In the genomic region with DNA sequence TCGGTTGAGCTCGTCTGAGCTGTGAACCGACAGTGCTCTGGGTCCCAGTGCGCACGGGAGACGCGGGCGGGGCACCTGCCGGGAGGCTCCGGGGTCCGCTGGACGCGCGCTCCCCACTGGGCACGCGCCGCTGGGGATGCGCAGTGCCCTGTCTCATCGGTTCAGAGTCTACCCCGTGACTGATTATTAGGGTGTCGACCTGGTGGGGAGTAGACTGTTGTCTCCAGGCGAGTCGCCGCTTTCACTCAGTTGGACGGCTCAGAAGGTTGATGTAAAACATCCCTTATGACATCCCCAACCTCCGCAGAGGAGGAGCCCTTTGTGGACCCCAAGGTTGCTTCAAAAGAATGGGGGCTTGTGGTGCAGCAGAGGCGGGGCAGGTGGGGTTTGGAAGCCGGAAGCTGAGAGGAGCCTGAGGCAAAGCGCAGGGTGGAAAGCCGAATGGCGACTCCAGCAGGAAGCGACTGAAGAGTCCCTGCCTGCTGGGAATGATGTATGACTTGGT, we compare ENCODE assay signal across 8 mouse cellular contexts. TPM values are rescaled to one million over a fixed set of nuclear protein-coding genes. Genes with fewer than 3 reads are reported as not detected.
DNase-seq lines count a peak whose midpoint lies in the region; ATAC-seq and TF ChIP-seq lines count a peak whose summit lies in the region.

No protein-coding gene starts in this region.

- TF ChIP-seq CTCF in C2C12 (IDR thresholded peaks at IDR 0.05; ENCODE audit: control insufficient read depth, insufficient read depth, insufficient read length): no peak
- TF ChIP-seq CTCF in liver, postnatal 0 days (IDR thresholded peaks at IDR 0.05; ENCODE audit: low read depth): no peak

- under 1% methylated on average over 24 of the region's 32 CpGs for WGBS in embryonic facial prominence, embryonic 14.5 days
- WGBS in intestine, embryonic 14.5 days: under 1% methylated on average over 32 of the region's 32 CpGs
- WGBS in liver, postnatal 0 days (ENCODE audit: insufficient replicate concordance): 0% methylated on average over 32 of the region's 32 CpGs
- WGBS in neural tube, embryonic 14.5 days: under 1% methylated on average over 32 of the region's 32 CpGs

- H3K9ac ChIP-seq in embryonic facial prominence, embryonic 14.5 days (ENCODE audit: low read depth, low read length): peak overlapping the region; percentile 91
- H3K9ac ChIP-seq in intestine, embryonic 14.5 days (ENCODE audit: low read length): peak overlapping the region; percentile 91
- H3K9ac ChIP-seq in liver, postnatal 0 days (replicated peaks): peak overlapping the region; percentile 72
- H3K9ac ChIP-seq in neural tube, embryonic 14.5 days (replicated peaks; ENCODE audit: low read depth, low read length): peak overlapping the region; percentile 95

- peak overlapping the region; percentile 80 for H3ac ChIP-seq in C2C12 (ENCODE audit: control insufficient read depth, insufficient read length, low read depth)

- peak overlapping the region; percentile 71 for H3K4me3 ChIP-seq in C2C12 (ENCODE audit: insufficient read depth, poor library complexity, severe bottlenecking)
- H3K4me3 ChIP-seq in embryonic facial prominence, embryonic 14.5 days (ENCODE audit: low read depth, low read length): peak overlapping the region; percentile 94
- peak overlapping the region; percentile 99 for H3K4me3 ChIP-seq in intestine, embryonic 14.5 days (ENCODE audit: low read depth, low read length)
- peak overlapping the region; percentile 79 for H3K4me3 ChIP-seq in liver, postnatal 0 days (ENCODE audit: low read depth, low read length)
- H3K4me3 ChIP-seq in neural tube, embryonic 14.5 days (ENCODE audit: low read depth, low read length): peak overlapping the region; percentile 96

- H3K4me1 ChIP-seq in embryonic facial prominence, embryonic 14.5 days (ENCODE audit: control insufficient read depth, insufficient read depth, low read length): peaks cover 17% of the 10 kb centered on the region
- peaks cover 27% of the 10 kb centered on the region for H3K4me1 ChIP-seq in intestine, embryonic 14.5 days (replicated peaks; ENCODE audit: control insufficient read depth, insufficient read depth, low read length)
- H3K4me1 ChIP-seq in liver, postnatal 0 days (ENCODE audit: insufficient read depth): peaks cover 25% of the 10 kb centered on the region
- peaks cover 25% of the 10 kb centered on the region; the same call in 1 of the 2 replicates for H3K4me1 ChIP-seq in neural tube, embryonic 14.5 days (ENCODE audit: control insufficient read depth, insufficient read depth, low read length)

- no peaks in the 10 kb centered on the region for H3K9me3 ChIP-seq in embryonic facial prominence, embryonic 14.5 days (ENCODE audit: control insufficient read depth, low read length)
- H3K9me3 ChIP-seq in intestine, embryonic 14.5 days (ENCODE audit: control insufficient read depth, low read length): no peaks in the 10 kb centered on the region
- H3K9me3 ChIP-seq in liver, postnatal 0 days (ENCODE audit: low read length): no peaks in the 10 kb centered on the region
- no peaks in the 10 kb centered on the region for H3K9me3 ChIP-seq in neural tube, embryonic 14.5 days (ENCODE audit: control insufficient read depth, low read length)

- H3K27me3 ChIP-seq in C2C12 (ENCODE audit: control insufficient read depth, insufficient read depth, insufficient read length): no peaks in the 10 kb centered on the region
- H3K27me3 ChIP-seq in embryonic facial prominence, embryonic 14.5 days (replicated peaks; ENCODE audit: control insufficient read depth, insufficient read depth, low read length): no peaks in the 10 kb centered on the region
- H3K27me3 ChIP-seq in intestine, embryonic 14.5 days (replicated peaks; ENCODE audit: control insufficient read depth, insufficient read depth, low read length): no peaks in the 10 kb centered on the region
- H3K27me3 ChIP-seq in liver, postnatal 0 days (ENCODE audit: insufficient read depth, low read length): peaks cover 15% of the 10 kb centered on the region
- H3K27me3 ChIP-seq in neural tube, embryonic 14.5 days (ENCODE audit: control insufficient read depth, insufficient read depth, low read length): no peaks in the 10 kb centered on the region

- peak overlapping the region; percentile 90 for H3K27ac ChIP-seq in embryonic facial prominence, embryonic 14.5 days (replicated peaks; ENCODE audit: low read depth, low read length)
- H3K27ac ChIP-seq in intestine, embryonic 14.5 days (ENCODE audit: low read depth): peak overlapping the region; percentile 92
- peak overlapping the region; percentile 87 for H3K27ac ChIP-seq in liver, postnatal 0 days (ENCODE audit: low read depth)
- H3K27ac ChIP-seq in neural tube, embryonic 14.5 days (ENCODE audit: low read depth, low read length): peak overlapping the region; percentile 95

- ATAC-seq in embryonic facial prominence, embryonic 14.5 days (ENCODE audit: low read depth): peak; percentile 70
- peak; percentile 73 for ATAC-seq in intestine, embryonic 14.5 days (replicated peaks; ENCODE audit: low FRiP score, low TSS enrichment, low read depth)
- ATAC-seq in liver, postnatal 0 days: peak; percentile 41
- ATAC-seq in neural tube, embryonic 14.5 days (ENCODE audit: low read depth): peak; percentile 78
- no peak for ATAC-seq in inflammation-experienced regulatory T-cells, adult 6 months

- peak; percentile 60 to 67 for DNase-seq in adrenal gland, postnatal 36 days
- DNase-seq in adrenal gland, adult (ENCODE audit: inconsistent age in 2 of 2, low spot score in 1 of 2): no peak
- peak; percentile 50 for DNase-seq in embryonic facial prominence, embryonic 14.5 days (ENCODE audit: low spot score)
- DNase-seq in intestine, embryonic 14.5 days (ENCODE audit: low spot score): no peak
- DNase-seq in liver, postnatal 0 days: no peak

- peaks cover 40% of the 10 kb centered on the region for H3K79me3 ChIP-seq in C2C12 (ENCODE audit: low read depth)

- TF ChIP-seq EP300 in liver, postnatal 0 days (IDR thresholded peaks at IDR 0.05; ENCODE audit: low read depth): no peak

- peak overlapping the region; percentile 87 for H3K4me2 ChIP-seq in embryonic facial prominence, embryonic 14.5 days (ENCODE audit: low read depth, low read length)
- H3K4me2 ChIP-seq in intestine, embryonic 14.5 days (ENCODE audit: low read length): peak overlapping the region; percentile 71
- peak overlapping the region; percentile 73 for H3K4me2 ChIP-seq in liver, postnatal 0 days (ENCODE audit: low read depth, low read length)
- H3K4me2 ChIP-seq in neural tube, embryonic 14.5 days (ENCODE audit: low read depth, low read length): peak overlapping the region; percentile 87

- peaks cover 43% of the 10 kb centered on the region for H3K79me2 ChIP-seq in C2C12 (ENCODE audit: control insufficient read depth, insufficient read depth)

- H3K36me3 ChIP-seq in C2C12 (ENCODE audit: control insufficient read depth, insufficient read depth): no peaks in the 10 kb centered on the region
- no peaks in the 10 kb centered on the region for H3K36me3 ChIP-seq in embryonic facial prominence, embryonic 14.5 days (ENCODE audit: control insufficient read depth, insufficient read depth, low read length)
- H3K36me3 ChIP-seq in intestine, embryonic 14.5 days (ENCODE audit: control insufficient read depth, insufficient read depth, low read length): no peaks in the 10 kb centered on the region
- no peaks in the 10 kb centered on the region for H3K36me3 ChIP-seq in liver, postnatal 0 days (replicated peaks; ENCODE audit: insufficient read depth, low read length)
- H3K36me3 ChIP-seq in neural tube, embryonic 14.5 days (ENCODE audit: control insufficient read depth, insufficient read depth, low read length): no peaks in the 10 kb centered on the region

TF ChIP-seq in C2C12, 6 proteins besides CTCF, POLR2A, EP300 and RAD21:
- no peak for TF ChIP-seq FOSL1 (IDR thresholded peaks at IDR 0.05; ENCODE audit: insufficient read depth, low read length, poor library complexity, severe bottlenecking)
- no peak for TF ChIP-seq MAX (IDR thresholded peaks at IDR 0.05)
- no peak for TF ChIP-seq USF1 (IDR thresholded peaks at IDR 0.05; ENCODE audit: low read depth)
- TF ChIP-seq MYOD1 (IDR thresholded peaks at IDR 0.05; ENCODE audit: control insufficient read depth, insufficient read length, low read depth): no peak
TF ChIP-seq in C2C12: peak in this region for 0.

RNA-seq across cellular contexts. Expression of a gene that starts 0.5 kb away (rescaled TPM):
- 100 to 1,000 TPM; 112 to 153 TPM for total RNA-seq in adrenal gland, postnatal 36 days (2021)
- 48.1 TPM for polyA plus RNA-seq in C2C12 (2012; fragmentation: generic; extraction: Trizol)
- polyA plus RNA-seq in embryonic facial prominence, embryonic 14.5 days (2014; fragmentation: Nextera tagmentation; extraction: Ambion mirVana): 37.7 and 41.5 TPM in 2 replicates
- polyA plus RNA-seq in intestine, embryonic 14.5 days (2014; fragmentation: Nextera tagmentation; extraction: Ambion mirVana): 48.2 and 49.0 TPM in 2 replicates
- 8.0 and 8.6 TPM in 2 replicates for polyA plus RNA-seq in liver, postnatal 0 days (2015; fragmentation: Nextera tagmentation; extraction: Ambion mirVana)
- polyA plus RNA-seq in neural tube, embryonic 14.5 days (2014; fragmentation: Nextera tagmentation; extraction: Ambion mirVana): 43.4 and 54.1 TPM in 2 replicates
- polyA plus RNA-seq in inflammation-experienced regulatory T-cells, adult 6 months (2017; shearing (Covaris generic)): 1 to 10 TPM in 1 of 3 experiments, under 1 TPM in 2; 0.19 to 1.3 (median 0.67) TPM

RNA-seq across cellular contexts. Expression of a gene that starts 28.6 kb away (rescaled TPM):
- under 1 TPM in 1 of 2 experiments, not detected in 1; 0.59 TPM for total RNA-seq in adrenal gland, postnatal 36 days (2021)
- polyA plus RNA-seq in C2C12 (2012; fragmentation: generic; extraction: Trizol): not detected
- 5.5 and 5.8 TPM in 2 replicates for polyA plus RNA-seq in embryonic facial prominence, embryonic 14.5 days (2014; fragmentation: Nextera tagmentation; extraction: Ambion mirVana)
- 1.3 and 2.9 TPM in 2 replicates for polyA plus RNA-seq in intestine, embryonic 14.5 days (2014; fragmentation: Nextera tagmentation; extraction: Ambion mirVana)
- 0.22 TPM in 2 replicates for polyA plus RNA-seq in liver, postnatal 0 days (2015; fragmentation: Nextera tagmentation; extraction: Ambion mirVana)
- 0.43 and 1.5 TPM in 2 replicates for polyA plus RNA-seq in neural tube, embryonic 14.5 days (2014; fragmentation: Nextera tagmentation; extraction: Ambion mirVana)
- polyA plus RNA-seq in inflammation-experienced regulatory T-cells, adult 6 months (2017; shearing (Covaris generic)): 1 to 10 TPM in 1 of 3 experiments, not detected in 2; 3.5 TPM

RNA-seq across cellular contexts. Expression of a gene that starts 38.8 kb away (rescaled TPM):
- total RNA-seq in adrenal gland, postnatal 36 days (2021): 1 to 10 TPM; 4.8 to 6.7 TPM
- polyA plus RNA-seq in C2C12 (2012; fragmentation: generic; extraction: Trizol): 58.3 TPM
- 8.7 and 9.4 TPM in 2 replicates for polyA plus RNA-seq in embryonic facial prominence, embryonic 14.5 days (2014; fragmentation: Nextera tagmentation; extraction: Ambion mirVana)
- 8.5 and 10.2 TPM in 2 replicates for polyA plus RNA-seq in intestine, embryonic 14.5 days (2014; fragmentation: Nextera tagmentation; extraction: Ambion mirVana)
- polyA plus RNA-seq in liver, postnatal 0 days (2015; fragmentation: Nextera tagmentation; extraction: Ambion mirVana): 13.7 TPM in 2 replicates
- polyA plus RNA-seq in neural tube, embryonic 14.5 days (2014; fragmentation: Nextera tagmentation; extraction: Ambion mirVana): 1.2 and 2.0 TPM in 2 replicates
- not detected for polyA plus RNA-seq in inflammation-experienced regulatory T-cells, adult 6 months (2017; shearing (Covaris generic))

Comparison
In these comparisons a context has a peak if more than half of its experiments do, and no peak if none do; other contexts are left out.
1. DNase-seq: peak in adrenal gland, postnatal 36 days (2 of 2) and embryonic facial prominence, embryonic 14.5 days (single experiment); none in adrenal gland, adult (0 of 2), intestine, embryonic 14.5 days (single experiment) and liver, postnatal 0 days (single experiment).
2. Peak in every context shown above with its lines, with median percentiles within 50 percentile points of each other: H3K4me3 ChIP-seq, H3K27ac ChIP-seq, H3K4me2 ChIP-seq and H3K9ac ChIP-seq.